Mouse (Mus musculus): ENCODE data around the gene 5830473C10Rik.

- TF ChIP-seq CTCF (conservative IDR thresholded peaks at IDR 0.05; ENCODE audit: low read length) (no peak), NANOG (IDR thresholded peaks at IDR 0.05; ENCODE audit: borderline replicate concordance, low read length) (no peak)
Measured at GRCm38 (mm10) chr5:90611388-90611787, 50.5 kb downstream of the 5830473C10Rik start.

Data from E14TG2a.4 (cell line).